Mouse (Mus musculus): ENCODE results near the gene Spty2d1. TPM values are rescaled to one million over a fixed set of nuclear protein-coding genes. Genes with fewer than 3 reads are reported as not detected.

The Spty2d1 gene
- total and polyA plus RNA-seq, 3 experiments: 14.4 to 36.9 (median 14.9) TPM

DNA sequence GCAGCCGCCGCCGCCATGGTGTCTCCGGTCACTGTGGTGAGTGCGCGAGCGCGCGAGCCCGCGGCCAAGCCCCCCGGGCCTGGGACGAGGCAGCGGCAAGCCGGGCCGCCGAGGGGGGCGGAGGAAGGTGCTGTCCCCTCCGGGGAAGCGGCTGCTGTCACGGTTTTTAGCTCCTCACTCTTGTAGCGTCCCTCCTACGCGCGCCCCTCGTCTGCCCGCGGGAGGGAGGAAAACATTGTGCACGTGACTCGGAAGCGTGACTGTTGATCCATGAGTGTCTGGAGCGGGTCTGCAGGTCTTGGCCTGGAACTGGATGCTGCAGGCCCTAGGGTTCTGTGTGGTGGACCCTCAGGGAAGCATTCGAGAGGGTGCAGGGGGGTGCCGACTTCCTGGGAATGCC is 42.6 kb upstream of the Spty2d1 start:
- Histone ChIP-seq H3K9ac (ENCODE audit: control insufficient read depth, low read depth, low read length, poor library complexity, severe bottlenecking) (peak overlapping the region; percentile 59), H3K27me3 (ENCODE audit: control insufficient read depth in 1 of 2, insufficient read depth in 2 of 2, low read length in 2 of 2) (peaks cover 0 to 4% of the 10 kb centered on the region in 2 experiments; a peak in 3 of 4 replicates), H3K4me3 (ENCODE audit: control insufficient read depth in 1 of 2, insufficient read depth in 1 of 2, low read depth in 2 of 2, low read length in 2 of 2) (peak overlapping the region; percentile 51 to 69), H3K9me3 (replicated peaks; ENCODE audit: insufficient read depth, low read length) (no peaks in the 10 kb centered on the region), H3K27ac (ENCODE audit: control insufficient read depth, low read depth, low read length) (no peak overlapping the region), H3K36me3 (ENCODE audit: control insufficient read depth in 1 of 2, insufficient read depth in 2 of 2, low read length in 2 of 2) (peaks cover 0 to 7% of the 10 kb centered on the region in 2 experiments; a peak in 2 of 4 replicates), H3K79me2 (ENCODE audit: control insufficient read depth, insufficient read depth, low read length, poor library complexity) (no peaks in the 10 kb centered on the region), H3K4me1 (ENCODE audit: control insufficient read depth in 1 of 2, insufficient read depth in 2 of 2, low read length in 2 of 2) (peaks cover 0 to 15% of the 10 kb centered on the region in 2 experiments; a peak in 3 of 4 replicates)
- DNase-seq (ENCODE audit: low read depth, low spot score): no peak
- no peak for TF ChIP-seq MAFK (IDR thresholded peaks at IDR 0.05; ENCODE audit: borderline replicate concordance, low read depth, low read length)
- TF ChIP-seq POLR2A (IDR thresholded peaks at IDR 0.05; ENCODE audit: control insufficient read depth in 1 of 2, insufficient read depth in 1 of 2, low read depth in 1 of 2, low read length in 2 of 2, poor library complexity in 1 of 2): no peak
- TF ChIP-seq CHD1 (IDR thresholded peaks at IDR 0.05; ENCODE audit: low read depth, low read length): no peak
- TF ChIP-seq KAT2A (conservative IDR thresholded peaks at IDR 0.05; ENCODE audit: low read depth, low read length): no peak
- TF ChIP-seq ELF1 (IDR thresholded peaks at IDR 0.05; ENCODE audit: low read depth, low read length): no peak
- TF ChIP-seq MAX (IDR thresholded peaks at IDR 0.05; ENCODE audit: low read length): peak; percentile 78; the same call in 1 of the 2 replicates
- TF ChIP-seq USF1 (IDR thresholded peaks at IDR 0.05; ENCODE audit: low read depth, low read length): peak; percentile 87
- no peak for TF ChIP-seq MYB (IDR thresholded peaks at IDR 0.05; ENCODE audit: low read depth, low read length)
- no peak for TF ChIP-seq JUND (IDR thresholded peaks at IDR 0.05; ENCODE audit: low read depth, low read length)
- no peak for TF ChIP-seq GATA1 (IDR thresholded peaks at IDR 0.05; ENCODE audit: low read depth, low read length)
- no peak for TF ChIP-seq MYC (IDR thresholded peaks at IDR 0.05; ENCODE audit: low read depth, low read length)
- TF ChIP-seq USF2 (IDR thresholded peaks at IDR 0.05; ENCODE audit: borderline replicate concordance in 1 of 2, insufficient read depth in 1 of 2, low read depth in 1 of 2, low read length in 2 of 2): peak in 1 of 2 experiments; percentile 42; a peak in 1 of 4 replicates
- peak; percentile 84 for TF ChIP-seq BHLHE40 (IDR thresholded peaks at IDR 0.05; ENCODE audit: borderline replicate concordance, low read depth, low read length)
- TF ChIP-seq MEF2A (IDR thresholded peaks at IDR 0.05; ENCODE audit: extremely low read depth, insufficient replicate concordance, low read depth, low read length, poor library complexity, severe bottlenecking): no peak
- no peak for TF ChIP-seq HCFC1 (IDR thresholded peaks at IDR 0.05; ENCODE audit: low read depth, low read length)
- no peak for TF ChIP-seq TAL1 (IDR thresholded peaks at IDR 0.05; ENCODE audit: low read length)
- peak; percentile 60; the same call in 1 of the 2 replicates for TF ChIP-seq MXI1 (IDR thresholded peaks at IDR 0.05; ENCODE audit: low read depth, low read length)
- TF ChIP-seq RAD21 (IDR thresholded peaks at IDR 0.05; ENCODE audit: low read depth, low read length): no peak
- no peak for TF ChIP-seq TCF12 (IDR thresholded peaks at IDR 0.05; ENCODE audit: low read depth, low read length)
- TF ChIP-seq SIN3A (IDR thresholded peaks at IDR 0.05; ENCODE audit: low read length): no peak
- TF ChIP-seq ZMIZ1 (IDR thresholded peaks at IDR 0.05; ENCODE audit: low read depth, low read length): no peak
- TF ChIP-seq MAZ (IDR thresholded peaks at IDR 0.05; ENCODE audit: low read depth, low read length): no peak
- TF ChIP-seq POLR2AphosphoS2 (IDR thresholded peaks at IDR 0.05; ENCODE audit: low read length): no peak
- no peak for TF ChIP-seq SMC3 (IDR thresholded peaks at IDR 0.05; ENCODE audit: low read depth, low read length)
- TF ChIP-seq TBP (IDR thresholded peaks at IDR 0.05; ENCODE audit: low read depth, low read length): no peak
